Mouse (Mus musculus): ENCODE data around the gene Hrasls5. TPM values are rescaled to one million over a fixed set of nuclear protein-coding genes. Genes with fewer than 3 reads are reported as not detected.

Hrasls5 gene
- total RNA-seq, 2 experiments from 2014 or later = not detected

DNA sequence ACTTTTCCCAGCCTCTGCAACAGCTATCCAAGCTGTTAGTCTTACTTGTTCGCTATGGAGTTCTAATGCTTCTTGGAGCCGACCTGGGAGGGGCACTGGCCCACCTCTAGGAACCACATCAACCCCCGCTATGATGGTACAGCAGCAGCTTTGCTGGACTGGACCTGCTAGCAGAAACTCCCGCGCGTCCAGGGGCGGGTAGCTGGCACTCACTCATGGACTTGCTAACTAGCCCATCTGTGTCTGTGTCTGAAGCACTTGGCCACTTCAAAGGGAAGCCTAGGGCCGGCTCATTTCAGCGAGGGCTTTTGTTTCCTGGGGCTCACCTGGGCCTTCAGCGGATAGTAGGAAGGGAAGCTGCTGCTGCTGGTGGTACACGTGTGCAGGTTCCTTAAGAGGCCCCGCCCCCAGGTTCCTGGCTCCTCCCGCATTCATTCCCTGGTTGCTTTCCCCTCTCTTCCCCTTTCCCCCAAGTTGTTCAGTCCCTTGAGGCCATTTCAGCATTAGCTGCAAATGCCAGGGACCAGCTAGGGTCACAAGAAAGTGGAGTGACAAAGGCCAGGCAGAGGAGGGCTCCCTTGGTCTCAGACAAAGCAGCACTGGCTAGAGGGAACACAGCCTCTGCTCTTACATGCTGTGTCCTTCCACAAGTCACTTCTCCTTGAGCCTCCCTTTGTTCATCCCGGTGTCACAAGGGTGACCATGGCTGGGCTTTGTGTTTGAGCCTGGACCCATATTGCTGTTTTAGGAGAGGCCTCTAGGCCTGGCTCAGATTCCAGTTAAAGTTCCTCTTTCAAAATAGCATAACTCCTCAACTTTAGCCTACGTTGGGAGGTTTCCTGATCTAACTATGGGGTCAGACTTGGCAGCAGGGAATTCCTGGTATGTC, 5.3 kb upstream of the Hrasls5 start, which contains the start of gene Lgals12:
Lgals12 (minus strand) TSS at position 393 of the 889 bp plus-strand sequence.
- peak; percentile 34; the same call in 1 of the 2 replicates for ATAC-seq (replicated peaks; ENCODE audit: poor library complexity)

GRCm38 (mm10) chr19:7607690-7608201, 4.6 kb upstream of the Hrasls5 start:
- no peak for ATAC-seq (replicated peaks; ENCODE audit: poor library complexity)

DNA sequence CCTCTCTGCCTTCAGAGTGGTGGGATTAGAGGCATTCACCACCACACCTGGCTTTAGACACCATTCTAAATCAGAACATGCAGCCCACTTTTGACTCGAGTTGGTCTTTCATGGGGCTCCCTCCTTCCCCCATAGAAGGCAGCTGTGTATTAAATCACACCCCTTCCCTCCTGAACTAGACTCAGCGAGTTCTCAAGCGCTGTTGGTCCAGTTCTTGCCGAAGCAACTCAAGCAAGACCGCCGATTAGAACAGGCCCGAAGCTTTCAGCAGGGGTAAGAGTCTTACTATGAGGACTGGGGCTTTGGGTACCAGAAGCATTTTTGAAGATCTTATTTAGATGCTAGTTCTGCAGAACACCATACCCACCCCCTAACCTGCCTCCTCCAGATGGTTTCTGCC, 810 bp downstream of the Hrasls5 start:
- ATAC-seq (replicated peaks; ENCODE audit: poor library complexity) = no peak

DNA sequence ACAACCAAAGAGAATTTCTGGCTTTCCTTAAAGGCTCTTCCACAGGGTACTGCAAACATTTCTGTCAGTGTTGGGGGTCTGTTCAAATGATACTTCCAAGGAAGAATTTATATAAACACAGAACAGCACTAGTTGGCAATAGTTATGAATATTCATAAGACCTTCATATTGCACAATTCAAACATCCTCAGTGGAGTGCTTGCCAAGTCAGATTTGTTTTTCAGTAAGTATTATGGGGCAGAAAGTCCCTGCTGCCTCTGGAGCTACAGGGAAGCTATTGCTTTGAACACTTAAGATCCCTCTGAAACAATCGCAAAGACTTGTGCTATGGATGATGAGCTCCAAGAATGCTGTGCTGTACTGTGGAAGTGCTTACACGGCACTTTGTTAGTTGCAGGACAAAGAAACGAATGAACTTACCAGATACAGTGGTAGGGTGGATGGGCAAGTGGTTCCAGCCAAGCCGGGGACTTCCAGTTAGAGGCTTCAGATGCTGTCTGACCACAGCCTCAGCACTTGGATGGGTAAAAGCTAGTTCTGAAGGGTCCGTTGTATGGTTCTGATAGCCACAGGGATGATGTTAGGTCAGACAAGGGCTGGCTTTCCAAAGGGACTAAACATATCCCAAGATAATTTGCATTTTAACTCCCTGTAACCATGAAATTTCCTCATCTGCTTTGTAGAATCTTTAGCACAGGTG, 4.0 kb downstream of the Hrasls5 start:
- no peak for ATAC-seq (replicated peaks; ENCODE audit: poor library complexity)

DNA sequence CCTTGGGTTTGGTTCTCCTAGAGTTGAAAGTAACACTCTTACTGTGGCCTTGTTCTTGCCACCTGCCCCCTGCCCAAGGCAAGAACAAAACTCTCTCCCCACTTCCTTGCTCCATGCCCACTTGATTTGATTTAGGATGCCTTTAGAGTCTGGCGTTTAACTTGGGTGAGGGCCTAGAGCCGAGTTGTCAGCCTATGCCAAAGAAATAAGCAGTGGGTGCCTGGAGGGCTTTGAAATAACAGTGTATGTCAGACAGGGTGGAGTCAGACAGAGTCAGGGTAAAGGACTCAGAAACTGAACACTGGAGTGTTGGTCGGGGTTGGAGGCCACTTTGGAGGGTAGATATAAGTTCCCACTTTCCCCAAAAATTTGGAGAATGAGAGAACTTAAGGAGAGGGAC, 4.7 kb downstream of the Hrasls5 start:
- no peak for ATAC-seq (replicated peaks; ENCODE audit: poor library complexity)

- peak; percentile 65 for ATAC-seq (replicated peaks; ENCODE audit: poor library complexity)
These were observed 5.4 kb downstream of the Hrasls5 start for GRCm38 (mm10) chr19:7617696-7618095.

- ATAC-seq (replicated peaks; ENCODE audit: poor library complexity) = no peak
These were observed 20.7 kb downstream of the Hrasls5 start for GRCm38 (mm10) chr19:7633021-7633420.

DNA sequence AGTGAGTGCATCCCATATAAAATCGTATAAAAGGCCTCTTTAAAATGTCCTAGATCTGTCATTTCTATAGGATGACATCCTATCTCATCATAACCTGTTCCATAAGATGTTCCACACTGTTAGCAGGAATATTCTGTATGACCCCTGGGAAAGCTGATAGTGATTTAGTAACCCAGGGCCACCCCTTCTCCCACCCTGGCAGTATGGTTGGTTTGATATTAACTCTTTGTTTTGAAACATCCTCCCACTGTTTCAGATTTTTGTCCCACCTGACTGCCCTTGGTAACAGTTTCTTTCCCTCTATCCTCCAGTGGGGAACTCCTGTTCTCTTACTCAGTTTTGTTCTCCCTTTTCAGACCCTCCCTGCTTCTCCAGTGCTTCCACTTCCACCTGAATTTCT, 21.4 kb downstream of the Hrasls5 start:
- no peak for ATAC-seq (replicated peaks; ENCODE audit: poor library complexity)

DNA sequence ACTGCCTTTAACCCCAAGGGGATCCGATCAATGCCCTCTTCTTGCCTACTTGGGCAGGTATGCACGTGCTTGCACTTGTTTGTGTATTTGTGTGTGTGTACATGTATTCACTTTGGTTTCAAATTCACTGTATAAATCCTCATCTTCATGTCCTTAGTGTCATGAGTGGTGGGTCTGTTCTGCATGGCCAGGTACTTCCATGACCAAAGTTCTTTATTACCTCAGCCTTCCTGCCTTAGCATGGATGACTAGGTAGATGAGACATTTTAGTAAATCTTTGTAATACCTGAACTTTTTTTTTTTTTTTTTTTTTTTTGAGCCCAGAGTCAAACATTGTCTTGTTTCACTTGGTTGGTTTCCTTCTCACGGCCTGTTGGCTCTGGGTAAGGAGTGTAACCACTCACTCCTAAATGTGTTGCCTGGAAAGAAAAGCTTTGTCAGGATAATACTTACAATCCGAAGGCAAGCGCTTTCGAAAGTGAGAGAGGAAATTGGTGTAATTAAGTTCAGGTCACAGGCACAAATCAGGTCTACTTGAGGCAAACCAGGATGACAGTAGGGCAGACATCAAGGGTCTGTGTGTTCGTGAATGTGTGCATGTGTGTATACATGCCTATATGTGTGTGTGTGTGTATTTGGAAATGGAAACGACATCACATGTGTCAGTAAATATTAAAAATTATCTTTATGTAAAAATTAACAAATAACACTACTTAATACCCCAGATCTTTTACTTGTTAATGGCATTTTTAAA, 36.7 kb downstream of the Hrasls5 start:
- no peak for ATAC-seq (replicated peaks; ENCODE audit: poor library complexity)

- ATAC-seq (replicated peaks; ENCODE audit: poor library complexity) = no peak
These were observed 59.7 kb downstream of the Hrasls5 start for GRCm38 (mm10) chr19:7672033-7672432.

- no peak for ATAC-seq (replicated peaks; ENCODE audit: poor library complexity)
These were observed 75.6 kb downstream of the Hrasls5 start for GRCm38 (mm10) chr19:7687988-7688387.

Other genes with a start within 250 kb of the Hrasls5 start
- gene Spindoc, start 229.5 kb upstream of the Hrasls5 start, total RNA-seq (2015) = 7.6 and 8.1 TPM in 2 replicates
- 2.6 and 3.6 TPM in 2 replicates for gene Spindoc, start 229.5 kb upstream of the Hrasls5 start, total RNA-seq (2017)
- 1.5 and 2.3 TPM in 2 replicates for gene 2700081O15Rik, start 194.9 kb upstream of the Hrasls5 start, total RNA-seq (2015)
- 1.4 and 3.2 TPM in 2 replicates for gene 2700081O15Rik, start 194.9 kb upstream of the Hrasls5 start, total RNA-seq (2017)
- gene Rtn3, start 129.3 kb upstream of the Hrasls5 start, total RNA-seq (2015) = 281 and 296 TPM in 2 replicates
- 85.5 and 97.7 TPM in 2 replicates for gene Rtn3, start 129.3 kb upstream of the Hrasls5 start, total RNA-seq (2017)
- gene Atl3, start 118.5 kb upstream of the Hrasls5 start, total RNA-seq (2015) = 45.3 and 45.7 TPM in 2 replicates
- gene Atl3, start 118.5 kb upstream of the Hrasls5 start, total RNA-seq (2017) = 51.2 and 59.5 TPM in 2 replicates
- gene Pla2g16, start 55.1 kb upstream of the Hrasls5 start, total RNA-seq (2015) = 6.8 and 11.1 TPM in 2 replicates
- gene Pla2g16, start 55.1 kb upstream of the Hrasls5 start, total RNA-seq (2017) = 8.1 and 12.6 TPM in 2 replicates
- not detected in 2 replicates for gene Lgals12, start 5.3 kb upstream of the Hrasls5 start, total RNA-seq (2015)
- not detected in 2 replicates for gene Lgals12, start 5.3 kb upstream of the Hrasls5 start, total RNA-seq (2017)
- not detected in 2 replicates for gene Slc22a19, start 98.8 kb downstream of the Hrasls5 start, total RNA-seq (2015)
- gene Slc22a19, start 98.8 kb downstream of the Hrasls5 start, total RNA-seq (2017) = not detected in 2 replicates
- gene Slc22a26, start 190.1 kb downstream of the Hrasls5 start, total RNA-seq (2015) = not detected in 2 replicates
- not detected in 2 replicates for gene Slc22a26, start 190.1 kb downstream of the Hrasls5 start, total RNA-seq (2017)

Measured in megakaryocyte progenitor cell, adult 5-6 weeks (primary cell).